Mouse (Mus musculus): ENCODE data around the gene Pamr1.

GRCm38 (mm10) chr2:102638140-102638539 is 88.3 kb downstream of the Pamr1 start:
- TF ChIP-seq GATA1 (IDR thresholded peaks at IDR 0.05; ENCODE audit: low read length): no peak
- no peak for TF ChIP-seq TAL1 (IDR thresholded peaks at IDR 0.05; ENCODE audit: low read length)
